Mouse (Mus musculus): ENCODE data around the gene Thrb. TPM values are rescaled to one million over a fixed set of nuclear protein-coding genes. Genes with fewer than 3 reads are reported as not detected.

Gene Thrb
- total RNA-seq (2021): 10 to 100 TPM; 29.2 to 31.4 TPM

- peak; percentile 28 for DNase-seq
- intact Hi-C loops (cut with DNase I): loop anchor here (5.0 to 10.0 kb wide), 3 partner anchors 255 to 307 kb away; no protein-coding TSS in a partner anchor
These were observed at the start of gene Thrb for GRCm38 (mm10) chr14:17659686-17660328. TSS of gene Thrb (plus strand) at chr14:17660261.

- intact Hi-C loops (cut with DNase I): no loop called here
- no peak for DNase-seq
These were observed 38.4 kb upstream of the Thrb start for GRCm38 (mm10) chr14:17621671-17622070.

- intact Hi-C loops (cut with DNase I): no loop called here
- DNase-seq: no peak
These were observed 36.1 kb upstream of the Thrb start for GRCm38 (mm10) chr14:17623936-17624335.

- no peak for DNase-seq
- intact Hi-C loops (cut with DNase I): no loop called here
These were observed 30.8 kb upstream of the Thrb start for GRCm38 (mm10) chr14:17629215-17629614.

- peak; percentile 54 for DNase-seq
These were observed 27.1 kb upstream of the Thrb start for GRCm38 (mm10) chr14:17632887-17633522.

GRCm38 (mm10) chr14:17636971-17637370 lies 23.1 kb upstream of the Thrb start:
- intact Hi-C loops (cut with DNase I): no loop called here

More at GRCm38 (mm10) chr14:17632887-17633522, 27.1 kb upstream of the Thrb start:
- intact Hi-C loops (cut with DNase I): no loop called here

GRCm38 (mm10) chr14:17641770-17642169 lies 18.3 kb upstream of the Thrb start:
- intact Hi-C loops (cut with DNase I): no loop called here

More at GRCm38 (mm10) chr14:17636971-17637370, 23.1 kb upstream of the Thrb start:
- DNase-seq: peak; percentile 12

GRCm38 (mm10) chr14:17655084-17655483 lies 5.0 kb upstream of the Thrb start:
- no peak for DNase-seq
- intact Hi-C loops (cut with DNase I): loop anchor here (5.0 kb wide), 1 partner anchor 312 kb away; no protein-coding TSS in a partner anchor

More at GRCm38 (mm10) chr14:17641770-17642169, 18.3 kb upstream of the Thrb start:
- no peak for DNase-seq

GRCm38 (mm10) chr14:17659031-17659430 lies 1.0 kb upstream of the Thrb start:
- intact Hi-C loops (cut with DNase I): loop anchor here (5.0 kb wide), 1 partner anchor 308 kb away; no protein-coding TSS in a partner anchor
- peak; percentile 90 for DNase-seq

GRCm38 (mm10) chr14:17660329-17661099 lies 453 bp downstream of the Thrb start:
- DNase-seq: peak; percentile 77
- intact Hi-C loops (cut with DNase I): loop anchor here (5.0 to 10.0 kb wide), 2 partner anchors 254 to 258 kb away; no protein-coding TSS in a partner anchor

GRCm38 (mm10) chr14:17661100-17661521 lies 1.1 kb downstream of the Thrb start:
- intact Hi-C loops (cut with DNase I): loop anchor here (5.0 to 10.0 kb wide), 2 partner anchors 254 to 259 kb away; no protein-coding TSS in a partner anchor

GRCm38 (mm10) chr14:17662087-17662486 lies 2.0 kb downstream of the Thrb start:
- intact Hi-C loops (cut with DNase I): loop anchor here (5.0 to 10.0 kb wide), 2 partner anchors 253 to 260 kb away; no protein-coding TSS in a partner anchor
- DNase-seq: no peak

More at GRCm38 (mm10) chr14:17661100-17661521, 1.1 kb downstream of the Thrb start:
- DNase-seq: peak; percentile 54

- intact Hi-C loops (cut with DNase I): no loop called here
- no peak for DNase-seq
These were observed 14.3 kb downstream of the Thrb start for GRCm38 (mm10) chr14:17674335-17674734.

- intact Hi-C loops (cut with DNase I): no loop called here
These were observed 15.2 kb downstream of the Thrb start for GRCm38 (mm10) chr14:17675214-17675613.

GRCm38 (mm10) chr14:17681479-17681878 lies 21.4 kb downstream of the Thrb start:
- no peak for DNase-seq
- intact Hi-C loops (cut with DNase I): no loop called here

More at GRCm38 (mm10) chr14:17675214-17675613, 15.2 kb downstream of the Thrb start:
- no peak for DNase-seq

- intact Hi-C loops (cut with DNase I): no loop called here
- no peak for DNase-seq
These were observed 24.8 kb downstream of the Thrb start for GRCm38 (mm10) chr14:17684881-17685280.

- no peak for DNase-seq
- intact Hi-C loops (cut with DNase I): no loop called here
These were observed 25.4 kb downstream of the Thrb start for GRCm38 (mm10) chr14:17685491-17685890.

GRCm38 (mm10) chr14:17686939-17687338 lies 26.9 kb downstream of the Thrb start:
- intact Hi-C loops (cut with DNase I): no loop called here
- no peak for DNase-seq

GRCm38 (mm10) chr14:17691246-17691645 lies 31.2 kb downstream of the Thrb start:
- intact Hi-C loops (cut with DNase I): no loop called here

GRCm38 (mm10) chr14:17695526-17695925 lies 35.5 kb downstream of the Thrb start:
- intact Hi-C loops (cut with DNase I): no loop called here
- DNase-seq: no peak

More at GRCm38 (mm10) chr14:17691246-17691645, 31.2 kb downstream of the Thrb start:
- no peak for DNase-seq
